Mouse (Mus musculus) midbrain, embryonic 10.5 days (tissue): ENCODE measurements around the gene Trabd. TPM values are rescaled to one million over a fixed set of nuclear protein-coding genes. Genes with fewer than 3 reads are reported as not detected.

Experiments
- polyA plus RNA-seq: library from polyadenylated mRNA; unstranded; fragments of >200 nt; fragmentation: Nextera tagmentation; extraction: Ambion mirVana; gene quantifications from 2 replicates; pipeline ENCODE4 v1.2.1, GENCODE M21; 2016

Gene Trabd
- polyA plus RNA-seq, 1 experiment from 2014 or later: 53.7 TPM

Other genes with a start within 250 kb of the Trabd start
- 36.9 TPM in 2 replicates for gene Pim3, start 212.9 kb upstream of the Trabd start, polyA plus RNA-seq
- not detected in 2 replicates for gene Ttll8, start 120.7 kb upstream of the Trabd start, polyA plus RNA-seq
- gene Mlc1, start 96.1 kb upstream of the Trabd start, polyA plus RNA-seq: 4.5 and 4.9 TPM in 2 replicates
- not detected in 2 replicates for gene Mov10l1, start 92.2 kb upstream of the Trabd start, polyA plus RNA-seq
- gene Panx2, start 15.4 kb upstream of the Trabd start, polyA plus RNA-seq: 0.28 and 0.47 TPM in 2 replicates
- gene Selenoo, start 14.0 kb downstream of the Trabd start, polyA plus RNA-seq: 16.2 and 19.3 TPM in 2 replicates
- 24.7 and 25.6 TPM in 2 replicates for gene Tubgcp6, start 48.0 kb downstream of the Trabd start, polyA plus RNA-seq
- 18.7 and 20.3 TPM in 2 replicates for gene Hdac10, start 53.6 kb downstream of the Trabd start, polyA plus RNA-seq
- 31.8 and 36.7 TPM in 2 replicates for gene Mapk12, start 65.6 kb downstream of the Trabd start, polyA plus RNA-seq
- 38.8 and 47.4 TPM in 2 replicates for gene Mapk11, start 74.5 kb downstream of the Trabd start, polyA plus RNA-seq
- 130 and 144 TPM in 2 replicates for gene Plxnb2, start 105.7 kb downstream of the Trabd start, polyA plus RNA-seq
- gene Dennd6b, start 121.4 kb downstream of the Trabd start, polyA plus RNA-seq: 27.7 and 37.3 TPM in 2 replicates
- gene Ppp6r2, start 136.4 kb downstream of the Trabd start, polyA plus RNA-seq: 25.4 and 41.8 TPM in 2 replicates
- gene Sbf1, start 240.2 kb downstream of the Trabd start, polyA plus RNA-seq: 78.3 and 93.5 TPM in 2 replicates
- gene Adm2, start 247.6 kb downstream of the Trabd start, polyA plus RNA-seq: 0.20 and 0.21 TPM in 2 replicates